Mouse (Mus musculus): ENCODE measurements at regions not wholly inside any gene's neighbourhood (a gene's known extent, or its start where the extent isn't known, plus 50 kb on each side); places are given as distances from the start of the nearest gene placed in this dataset.

DNA sequence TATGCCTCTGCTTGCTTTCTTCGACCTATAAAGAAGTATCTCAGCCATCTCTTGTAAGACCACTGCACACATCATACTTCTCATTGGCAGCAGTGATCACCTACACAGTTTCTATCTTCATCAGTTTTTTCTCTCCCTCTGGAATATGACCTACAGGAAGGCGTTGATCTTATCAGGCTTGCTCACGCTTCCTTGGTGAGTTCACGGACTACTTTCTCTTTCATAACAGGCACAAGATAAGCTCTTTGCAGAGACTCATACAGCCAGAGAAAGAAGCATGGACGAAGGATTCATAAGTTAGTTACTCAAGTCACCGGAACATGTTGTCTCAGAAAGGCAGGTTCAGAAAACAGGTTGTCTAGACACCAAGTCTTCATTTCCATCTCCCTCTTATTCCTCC, 136.7 kb upstream of the Tbl1xr1 start:
- WGBS, result 94% methylated on average over 6 of the region's 6 CpGs
- TF ChIP-seq POLR2A (IDR thresholded peaks at IDR 0.05; ENCODE audit: insufficient read depth, low read depth, low read length) (no peak), CTCF (IDR thresholded peaks at IDR 0.05; ENCODE audit: insufficient read depth, low read depth, low read length) (no peak)
- H3K4me3 ChIP-seq (ENCODE audit: insufficient read depth, low read depth, low read length), result no peak overlapping the region
- no peak overlapping the region for H3K27ac ChIP-seq (ENCODE audit: insufficient read depth, low read depth, low read length)
- peaks cover 18% of the 10 kb centered on the region for H3K4me1 ChIP-seq (ENCODE audit: control insufficient read depth, insufficient read depth, low read length)

DNA sequence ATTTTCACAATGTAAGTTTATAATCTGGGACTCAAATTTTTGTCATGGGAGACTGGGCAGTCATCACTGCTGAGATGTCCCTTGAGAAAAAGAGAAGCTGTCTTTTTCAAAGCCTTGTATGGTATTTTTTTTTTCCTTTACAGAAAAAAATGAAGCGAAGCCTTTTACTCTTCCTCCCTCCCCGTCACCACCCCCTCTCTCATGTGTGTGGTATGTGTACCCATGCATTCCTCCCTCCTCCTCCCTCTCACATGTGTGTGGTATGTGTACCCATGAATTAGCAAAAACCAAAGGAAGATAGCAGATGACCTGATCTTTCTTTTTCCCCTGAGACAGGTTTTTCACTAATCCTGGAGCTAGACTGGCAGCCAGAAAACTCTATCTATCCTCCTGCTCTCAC, 134.9 kb upstream of the Tbl1xr1 start:
- 95% methylated on average over 2 of the region's 2 CpGs for WGBS
- TF ChIP-seq CTCF (IDR thresholded peaks at IDR 0.05; ENCODE audit: insufficient read depth, low read depth, low read length), result no peak
- TF ChIP-seq POLR2A (IDR thresholded peaks at IDR 0.05; ENCODE audit: insufficient read depth, low read depth, low read length), result no peak

DNA sequence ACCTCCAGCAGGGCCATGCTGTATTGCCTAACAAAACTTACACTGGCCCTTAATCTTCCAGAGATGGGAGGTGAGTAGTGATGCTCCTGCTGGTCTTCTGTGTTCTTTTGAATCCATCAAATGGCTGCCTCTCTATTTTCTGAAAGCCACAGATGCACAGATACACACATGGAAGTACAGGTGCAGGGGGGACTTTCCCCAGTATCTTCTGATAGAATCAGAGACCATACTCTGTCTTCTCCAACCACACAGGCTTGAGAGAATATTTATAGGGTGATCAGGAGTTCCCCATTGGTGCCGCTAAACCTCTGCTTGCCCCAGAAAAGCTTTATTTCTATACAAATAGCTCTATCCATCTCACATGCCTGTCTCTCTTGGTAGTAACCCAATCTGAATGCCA, 133.5 kb upstream of the Tbl1xr1 start:
- 91% methylated on average over 1 of the region's 1 CpGs for WGBS
- H3K4me3 ChIP-seq (ENCODE audit: insufficient read depth, low read depth, low read length), result no peak overlapping the region
- H3K4me1 ChIP-seq (ENCODE audit: control insufficient read depth, insufficient read depth, low read length), result no peaks in the 10 kb centered on the region
- H3K27ac ChIP-seq (ENCODE audit: insufficient read depth, low read depth, low read length), result no peak overlapping the region
- TF ChIP-seq POLR2A (IDR thresholded peaks at IDR 0.05; ENCODE audit: insufficient read depth, low read depth, low read length) (no peak), CTCF (IDR thresholded peaks at IDR 0.05; ENCODE audit: insufficient read depth, low read depth, low read length) (no peak)

More for the DNA sequence above, 134.9 kb upstream of the Tbl1xr1 start:
- Histone ChIP-seq H3K4me3 (ENCODE audit: insufficient read depth, low read depth, low read length) (no peak overlapping the region), H3K4me1 (ENCODE audit: control insufficient read depth, insufficient read depth, low read length) (peaks cover 7% of the 10 kb centered on the region), H3K27ac (ENCODE audit: insufficient read depth, low read depth, low read length) (no peak overlapping the region)

DNA sequence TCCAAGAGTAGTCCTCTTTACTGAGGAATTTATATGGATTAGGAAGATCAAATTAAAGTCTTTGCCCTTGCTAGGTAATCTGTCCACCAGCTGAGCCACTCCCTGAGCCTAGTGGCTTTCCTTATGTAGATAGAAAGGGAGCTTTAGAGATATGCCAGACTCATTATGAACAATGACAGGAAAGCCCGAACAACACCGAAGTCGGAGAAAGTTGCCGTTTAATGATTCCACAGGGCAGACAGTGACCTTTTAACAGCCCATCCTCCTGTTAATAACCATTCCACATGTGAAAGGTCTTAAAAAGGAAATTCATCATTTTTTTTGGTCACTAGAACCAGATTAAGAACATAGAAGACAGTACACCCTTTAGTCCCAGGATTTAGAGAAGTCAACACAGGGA, 130.7 kb upstream of the Tbl1xr1 start:
- H3K27ac ChIP-seq (ENCODE audit: insufficient read depth, low read depth, low read length), result no peak overlapping the region
- TF ChIP-seq POLR2A (IDR thresholded peaks at IDR 0.05; ENCODE audit: insufficient read depth, low read depth, low read length) (no peak), CTCF (IDR thresholded peaks at IDR 0.05; ENCODE audit: insufficient read depth, low read depth, low read length) (no peak)
- 91% methylated on average over 4 of the region's 4 CpGs for WGBS
- H3K4me3 ChIP-seq (ENCODE audit: insufficient read depth, low read depth, low read length), result no peak overlapping the region
- H3K4me1 ChIP-seq (ENCODE audit: control insufficient read depth, insufficient read depth, low read length), result no peaks in the 10 kb centered on the region

DNA sequence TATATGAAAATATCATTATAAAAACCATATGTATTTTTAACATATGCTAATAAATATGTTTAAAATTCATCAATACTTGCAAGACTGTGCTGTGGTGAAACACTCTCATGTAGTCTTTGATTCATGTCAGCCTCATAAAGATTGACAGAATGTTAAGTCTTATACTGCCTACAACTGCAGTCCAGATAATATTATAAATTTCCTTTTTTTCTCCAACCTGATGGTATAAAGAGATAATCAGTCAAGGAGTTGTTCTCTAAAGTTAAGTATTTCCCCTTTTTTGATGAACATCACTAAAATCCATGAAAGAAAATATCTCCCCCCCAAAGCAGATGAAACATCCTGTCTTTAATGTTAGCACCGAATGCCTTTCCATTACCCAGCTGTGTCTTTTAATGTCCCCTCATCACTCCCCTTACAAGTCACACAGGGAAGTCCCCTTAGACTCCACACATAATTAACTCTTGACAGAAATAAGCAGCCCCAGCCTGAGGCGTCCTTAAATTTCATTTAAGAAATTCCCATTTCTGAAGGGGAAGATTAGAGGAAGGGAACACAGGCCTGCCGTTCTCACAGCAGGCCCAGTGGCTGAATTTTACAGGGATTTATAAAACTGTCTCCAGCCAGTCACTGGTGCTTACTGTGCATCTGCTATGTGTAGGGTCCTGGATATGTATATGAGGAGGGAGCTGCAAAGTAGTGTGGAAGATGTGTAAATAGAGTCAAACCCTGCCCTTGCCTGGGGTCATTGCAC, 129.0 kb upstream of the Tbl1xr1 start:
- WGBS, result 45% methylated on average over 3 of the region's 3 CpGs
- TF ChIP-seq POLR2A (IDR thresholded peaks at IDR 0.05; ENCODE audit: insufficient read depth, low read depth, low read length) (no peak), CTCF (IDR thresholded peaks at IDR 0.05; ENCODE audit: insufficient read depth, low read depth, low read length) (no peak)
- Histone ChIP-seq H3K4me3 (ENCODE audit: insufficient read depth, low read depth, low read length) (no peak overlapping the region), H3K4me1 (ENCODE audit: control insufficient read depth, insufficient read depth, low read length) (no peaks in the 10 kb centered on the region), H3K27ac (ENCODE audit: insufficient read depth, low read depth, low read length) (no peak overlapping the region)

DNA sequence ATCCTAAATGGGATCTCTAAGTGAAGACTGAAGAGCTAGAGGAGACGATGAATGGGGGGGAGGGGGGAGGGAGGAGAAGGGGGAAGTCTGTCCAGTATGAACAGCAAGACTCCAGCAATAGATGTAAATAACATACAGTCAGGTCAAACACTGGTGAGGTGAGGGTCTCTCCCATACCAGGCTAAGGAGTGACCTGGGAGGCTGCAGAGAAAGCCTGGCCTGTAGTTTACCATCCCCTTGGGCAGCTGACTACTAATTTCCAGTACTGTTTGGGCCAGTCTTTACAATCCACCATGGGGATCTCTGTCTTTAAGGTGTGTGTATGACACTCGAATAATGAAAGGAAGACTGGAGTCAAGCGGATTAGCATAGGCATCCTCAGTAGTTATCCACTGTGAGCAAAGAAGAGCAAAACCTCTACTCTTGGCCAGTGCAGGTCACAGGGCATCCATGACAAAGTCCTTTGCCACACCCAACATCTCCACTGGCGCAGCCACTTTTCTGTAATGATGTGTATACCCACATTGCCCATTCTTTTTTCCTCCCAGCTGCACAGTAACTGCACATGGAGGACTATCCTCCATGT, 128.3 kb upstream of the Tbl1xr1 start:
- Histone ChIP-seq H3K4me3 (ENCODE audit: insufficient read depth, low read depth, low read length) (no peak overlapping the region), H3K27ac (ENCODE audit: insufficient read depth, low read depth, low read length) (no peak overlapping the region), H3K4me1 (ENCODE audit: control insufficient read depth, insufficient read depth, low read length) (peaks cover 6% of the 10 kb centered on the region)
- no peak for TF ChIP-seq POLR2A (IDR thresholded peaks at IDR 0.05; ENCODE audit: insufficient read depth, low read depth, low read length)
- TF ChIP-seq CTCF (IDR thresholded peaks at IDR 0.05; ENCODE audit: insufficient read depth, low read depth, low read length), result no peak
- WGBS, result 81% methylated on average over 4 of the region's 4 CpGs

DNA sequence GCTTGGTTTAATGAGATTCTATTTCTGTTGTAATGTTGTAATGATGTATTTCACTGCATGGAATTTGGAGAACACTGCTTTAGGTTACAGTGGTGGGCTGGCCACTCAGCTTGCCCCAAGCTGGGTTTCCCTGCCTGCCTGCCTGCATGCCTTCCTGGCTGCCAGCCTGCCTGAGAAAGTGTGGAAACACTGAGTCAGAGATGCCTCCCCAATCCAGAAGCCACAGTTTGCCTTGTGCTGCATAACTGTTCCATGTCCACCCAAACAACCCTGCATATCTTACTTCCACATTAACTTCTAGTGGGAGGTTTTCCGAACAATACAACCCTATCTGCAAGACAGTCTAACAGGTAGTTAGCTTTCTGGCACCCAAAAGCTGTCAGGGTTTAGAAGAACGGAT, 127.0 kb upstream of the Tbl1xr1 start:
- H3K4me3 ChIP-seq (ENCODE audit: insufficient read depth, low read depth, low read length), result no peak overlapping the region
- WGBS, result 71% methylated on average over 2 of the region's 2 CpGs
- peaks cover 7% of the 10 kb centered on the region for H3K4me1 ChIP-seq (ENCODE audit: control insufficient read depth, insufficient read depth, low read length)
- H3K27ac ChIP-seq (ENCODE audit: insufficient read depth, low read depth, low read length), result no peak overlapping the region
- no peak for TF ChIP-seq POLR2A (IDR thresholded peaks at IDR 0.05; ENCODE audit: insufficient read depth, low read depth, low read length)
- no peak for TF ChIP-seq CTCF (IDR thresholded peaks at IDR 0.05; ENCODE audit: insufficient read depth, low read depth, low read length)

DNA sequence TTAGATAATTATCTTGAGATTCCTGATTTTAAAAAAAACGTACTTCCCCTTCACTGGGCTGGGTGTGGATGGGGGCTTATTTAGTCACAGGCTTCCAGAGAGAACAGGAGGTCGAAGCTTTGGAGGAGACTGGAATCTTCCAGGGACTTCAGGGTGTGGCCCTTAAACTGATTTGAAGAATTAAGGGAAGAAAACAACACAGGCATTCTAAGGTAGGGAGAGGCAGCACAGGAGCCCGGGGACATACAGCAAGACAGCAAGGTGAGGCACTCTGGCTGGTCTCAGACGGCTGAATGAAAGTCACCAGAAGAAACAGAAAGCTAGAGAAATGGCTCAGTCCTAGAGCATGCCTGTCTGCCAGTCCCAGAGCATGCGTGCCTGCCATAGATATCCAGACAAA, 125.9 kb upstream of the Tbl1xr1 start:
- Histone ChIP-seq H3K4me1 (ENCODE audit: control insufficient read depth, insufficient read depth, low read length) (peaks cover 7% of the 10 kb centered on the region), H3K27ac (ENCODE audit: insufficient read depth, low read depth, low read length) (no peak overlapping the region), H3K4me3 (ENCODE audit: insufficient read depth, low read depth, low read length) (no peak overlapping the region)
- WGBS, result 87% methylated on average over 5 of the region's 5 CpGs
- TF ChIP-seq CTCF (IDR thresholded peaks at IDR 0.05; ENCODE audit: insufficient read depth, low read depth, low read length) (no peak), POLR2A (IDR thresholded peaks at IDR 0.05; ENCODE audit: insufficient read depth, low read depth, low read length) (no peak)

DNA sequence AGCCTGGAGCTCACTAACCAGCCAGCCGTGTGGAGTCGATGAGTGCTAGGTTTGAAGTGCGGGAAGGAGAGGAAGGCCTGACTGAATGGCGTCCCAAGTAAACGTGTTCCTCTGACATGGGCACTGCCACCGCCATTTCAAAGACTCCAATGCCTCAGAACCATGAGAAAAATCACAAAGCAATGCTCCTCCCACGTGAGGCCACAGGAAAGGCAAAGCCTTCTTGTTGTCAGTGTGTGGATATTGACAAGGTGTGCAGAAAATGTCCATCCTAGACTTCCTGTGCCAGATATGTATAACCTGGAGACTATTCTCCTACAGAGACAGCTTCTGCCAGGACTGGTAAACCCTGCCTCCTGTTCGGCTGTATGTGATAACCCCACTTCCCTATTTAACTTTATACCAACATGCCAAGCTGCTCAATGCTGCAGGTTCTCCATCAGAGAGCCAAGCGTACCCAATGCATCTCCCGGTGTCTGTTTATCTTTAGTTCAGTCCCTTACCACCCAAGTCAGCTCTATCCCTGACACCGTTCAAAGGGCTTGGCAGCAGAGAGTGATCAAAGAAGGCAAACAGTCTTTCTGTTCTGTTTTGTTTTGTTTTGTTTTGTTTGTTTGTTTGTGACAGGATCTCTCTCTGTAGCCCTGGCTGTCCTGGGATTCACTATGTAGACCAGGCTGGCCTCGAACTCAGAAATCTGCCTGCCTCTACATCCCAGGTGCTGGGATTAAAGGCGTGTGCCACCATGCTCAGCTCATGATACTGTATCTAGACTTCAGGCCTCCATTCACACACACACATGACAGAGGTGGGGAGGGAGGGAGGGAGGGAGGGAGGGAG, 124.8 kb upstream of the Tbl1xr1 start:
- Histone ChIP-seq H3K4me1 (ENCODE audit: control insufficient read depth, insufficient read depth, low read length) (peaks cover 7% of the 10 kb centered on the region), H3K4me3 (ENCODE audit: insufficient read depth, low read depth, low read length) (no peak overlapping the region), H3K27ac (ENCODE audit: insufficient read depth, low read depth, low read length) (no peak overlapping the region)
- WGBS, result 93% methylated on average over 13 of the region's 13 CpGs
- no peak for TF ChIP-seq POLR2A (IDR thresholded peaks at IDR 0.05; ENCODE audit: insufficient read depth, low read depth, low read length)
- no peak for TF ChIP-seq CTCF (IDR thresholded peaks at IDR 0.05; ENCODE audit: insufficient read depth, low read depth, low read length)
